Mouse (Mus musculus) layer of hippocampus, adult 11-12 months (tissue): ENCODE results near the gene Phf11b.
"Not testable (repeated sequence)": the region's sequence is repeated elsewhere in the genome, so short reads cannot be mapped to it uniquely, and the experiment has no call there.

ENCODE experiments used
- DNase-seq: peaks from one replicate; pipeline ENCODE4 v3.0.0; 2022; ENCODE audit warnings: low spot score

The Phf11b gene

GRCm38 (mm10) chr14:59341189-59341588 lies at the start of gene Phf11b:
Gene Phf11b, minus strand, starts transcription at chr14:59341351.
- peak; percentile 28 for DNase-seq

GRCm38 (mm10) chr14:59390181-59390580 lies 49.0 kb upstream of the Phf11b start:
- DNase-seq = peak; percentile 35

- no peak for DNase-seq
Measured at GRCm38 (mm10) chr14:59389532-59389931, 48.4 kb upstream of the Phf11b start.

- no peak for DNase-seq
Measured at GRCm38 (mm10) chr14:59370348-59371068, 29.4 kb upstream of the Phf11b start.

GRCm38 (mm10) chr14:59366386-59367105 lies 25.4 kb upstream of the Phf11b start:
- DNase-seq = no peak

GRCm38 (mm10) chr14:59365244-59365644 lies 24.1 kb upstream of the Phf11b start, which contains the start of gene Phf11d:
Gene Phf11d, minus strand, starts transcription at chr14:59365470.
- peak; percentile 32 for DNase-seq

- DNase-seq = no peak
Measured at GRCm38 (mm10) chr14:59339541-59339940, 1.6 kb downstream of the Phf11b start.

GRCm38 (mm10) chr14:59336056-59336455 lies 5.1 kb downstream of the Phf11b start:
- DNase-seq = not testable (repeated sequence)

GRCm38 (mm10) chr14:59330499-59330898 lies 10.7 kb downstream of the Phf11b start:
- DNase-seq = peak; percentile 44

GRCm38 (mm10) chr14:59319970-59320369 lies 21.2 kb downstream of the Phf11b start:
- DNase-seq = not testable (repeated sequence)

- not testable (repeated sequence) for DNase-seq
Measured at GRCm38 (mm10) chr14:59319036-59319435, 22.1 kb downstream of the Phf11b start.

GRCm38 (mm10) chr14:59297391-59297790 lies 43.8 kb downstream of the Phf11b start, which contains the start of gene Phf11a:
Gene Phf11a, minus strand, starts transcription at chr14:59297522.
- peak; percentile 16 for DNase-seq

- DNase-seq = not testable (repeated sequence)
Measured at GRCm38 (mm10) chr14:59291769-59292168, 49.4 kb downstream of the Phf11b start.

GRCm38 (mm10) chr14:59274961-59275360 lies 66.2 kb downstream of the Phf11b start:
- not testable (repeated sequence) for DNase-seq
